Mouse (Mus musculus): ENCODE data around the gene Frat2. TPM values are rescaled to one million over a fixed set of nuclear protein-coding genes. Genes with fewer than 3 reads are reported as not detected.
A peak's percentile ranks its signal among the peaks of the same experiment; 100 is the strongest.
"Not testable (repeated sequence)": the region's sequence is repeated elsewhere in the genome, so short reads cannot be mapped to it uniquely, and the experiment has no call there.

Frat2 gene
- polyA plus RNA-seq, 1 experiment, result 0.79 TPM

DNA sequence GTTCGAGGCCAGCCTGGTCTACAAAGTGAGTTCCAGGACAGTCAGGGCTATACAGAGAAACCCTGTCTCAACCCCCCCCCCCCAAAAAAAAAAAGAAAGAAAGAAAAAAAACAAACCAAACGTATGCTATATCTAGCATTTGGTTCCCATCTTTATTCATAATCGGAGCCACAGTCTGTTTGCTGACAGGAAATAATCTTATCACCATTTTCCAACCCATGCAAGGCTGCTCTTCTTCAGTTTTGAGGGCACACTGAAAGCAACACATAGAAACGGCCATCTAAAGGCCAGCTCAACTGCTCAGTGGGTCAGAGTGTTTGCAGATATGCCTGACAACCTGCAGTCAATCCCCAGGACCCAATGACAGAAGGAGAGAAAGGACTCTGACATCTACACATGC, 4.5 kb upstream of the Frat2 start:
- H3K36me3 ChIP-seq (ENCODE audit: control insufficient read depth, insufficient read depth), result no peaks in the 10 kb centered on the region
- H3K4me3 ChIP-seq, result no peak overlapping the region
- H3ac ChIP-seq (ENCODE audit: control insufficient read depth, insufficient read length), result no peak overlapping the region
- peaks cover 3% of the 10 kb centered on the region for H3K27me3 ChIP-seq (ENCODE audit: control insufficient read depth, insufficient read depth, insufficient read length)
- no peaks in the 10 kb centered on the region for H3K79me2 ChIP-seq (ENCODE audit: control insufficient read depth, insufficient read depth)
- TF ChIP-seq MYOG (IDR thresholded peaks at IDR 0.05; ENCODE audit: control insufficient read depth in 1 of 3, insufficient read depth in 1 of 3, insufficient read length in 2 of 3, low read depth in 2 of 3), result no peak
- TF ChIP-seq TCF12 (IDR thresholded peaks at IDR 0.05; ENCODE audit: insufficient read depth, poor library complexity, severe bottlenecking), result no peak
- no peak for TF ChIP-seq TCF3 (IDR thresholded peaks at IDR 0.05; ENCODE audit: insufficient read length, low read depth)
- no peak for TF ChIP-seq USF1 (IDR thresholded peaks at IDR 0.05; ENCODE audit: low read depth)
- TF ChIP-seq MYOD1 (IDR thresholded peaks at IDR 0.05; ENCODE audit: control insufficient read depth in 1 of 3, insufficient read length in 2 of 3, low read depth in 2 of 3), result no peak
- TF ChIP-seq POLR2A (IDR thresholded peaks at IDR 0.05; ENCODE audit: insufficient read length, low read depth), result no peak
- TF ChIP-seq E2F4 (IDR thresholded peaks at IDR 0.05; ENCODE audit: insufficient read depth), result no peak
- no peak for TF ChIP-seq CEBPB (IDR thresholded peaks at IDR 0.05; ENCODE audit: insufficient read depth, poor library complexity, severe bottlenecking)
- no peak for TF ChIP-seq SRF (IDR thresholded peaks at IDR 0.05; ENCODE audit: control insufficient read depth, insufficient read length, low read depth)
- no peak for TF ChIP-seq REST (IDR thresholded peaks at IDR 0.05; ENCODE audit: insufficient read depth, insufficient read length)
- no peak for TF ChIP-seq MAX (IDR thresholded peaks at IDR 0.05; ENCODE audit: low read depth)
- TF ChIP-seq POLR2AphosphoS2 (IDR thresholded peaks at IDR 0.05; ENCODE audit: insufficient read length, low read depth), result no peak
- H3K4me2 ChIP-seq (ENCODE audit: low read depth), result no peak overlapping the region

DNA sequence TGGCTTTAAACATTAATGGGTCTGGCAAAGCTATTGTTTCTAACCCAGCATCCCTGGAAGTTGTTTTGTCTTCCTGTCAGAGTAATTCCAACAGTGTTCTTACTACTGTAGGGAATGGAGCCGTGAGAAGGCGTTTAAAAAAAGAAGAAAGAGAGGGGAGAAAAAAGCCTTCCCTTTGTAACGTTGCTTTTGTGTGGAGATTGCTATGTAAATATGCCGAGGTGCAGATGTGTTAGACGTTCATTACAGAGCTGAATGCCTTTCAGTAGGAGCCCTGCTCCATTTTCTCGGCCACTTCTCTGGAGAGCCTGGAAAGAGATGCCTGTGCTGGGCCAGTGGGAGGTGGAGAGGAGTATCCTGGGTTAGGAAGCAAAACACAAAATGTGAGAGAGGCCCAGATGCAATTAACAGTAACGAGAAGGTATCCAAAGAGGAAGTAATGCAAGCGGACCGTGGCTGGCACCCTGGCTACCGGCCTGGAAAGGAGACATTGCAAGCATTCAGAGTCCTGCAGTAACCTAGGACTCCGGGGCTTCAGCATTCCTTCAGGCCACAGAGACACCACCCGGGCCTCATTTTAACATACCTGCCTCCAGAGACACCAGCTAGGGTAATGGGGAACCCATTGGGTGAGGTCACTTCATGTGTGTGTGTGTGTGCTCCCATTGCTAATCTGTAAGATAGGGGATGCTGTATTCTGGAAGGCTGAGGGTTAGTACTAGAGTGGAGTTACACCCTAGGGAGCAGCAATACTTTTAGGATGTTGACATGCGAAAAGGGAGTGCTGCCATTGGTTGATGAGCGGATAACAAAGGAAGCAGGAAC, 3.0 kb upstream of the Frat2 start:
- Histone ChIP-seq H3K4me3 (no peak overlapping the region), H3K4me2 (ENCODE audit: low read depth) (no peak overlapping the region), H3ac (ENCODE audit: control insufficient read depth, insufficient read length) (no peak overlapping the region), H3K27me3 (ENCODE audit: control insufficient read depth, insufficient read depth, insufficient read length) (peaks cover 17% of the 10 kb centered on the region), H3K79me2 (ENCODE audit: control insufficient read depth, insufficient read depth) (no peaks in the 10 kb centered on the region), H3K36me3 (ENCODE audit: control insufficient read depth, insufficient read depth) (no peaks in the 10 kb centered on the region)
- TF ChIP-seq MYOD1 (IDR thresholded peaks at IDR 0.05; ENCODE audit: control insufficient read depth in 1 of 3, insufficient read length in 2 of 3, low read depth in 2 of 3), result no peak
- no peak for TF ChIP-seq TCF3 (IDR thresholded peaks at IDR 0.05; ENCODE audit: insufficient read length, low read depth)
- no peak for TF ChIP-seq SRF (IDR thresholded peaks at IDR 0.05; ENCODE audit: control insufficient read depth, insufficient read length, low read depth)
- no peak for TF ChIP-seq CEBPB (IDR thresholded peaks at IDR 0.05; ENCODE audit: insufficient read depth, poor library complexity, severe bottlenecking)
- no peak for TF ChIP-seq MYOG (IDR thresholded peaks at IDR 0.05; ENCODE audit: control insufficient read depth in 1 of 3, insufficient read depth in 1 of 3, insufficient read length in 2 of 3, low read depth in 2 of 3)
- no peak for TF ChIP-seq USF1 (IDR thresholded peaks at IDR 0.05; ENCODE audit: low read depth)
- TF ChIP-seq MAX (IDR thresholded peaks at IDR 0.05; ENCODE audit: low read depth), result no peak
- no peak for TF ChIP-seq POLR2AphosphoS2 (IDR thresholded peaks at IDR 0.05; ENCODE audit: insufficient read length, low read depth)
- TF ChIP-seq TCF12 (IDR thresholded peaks at IDR 0.05; ENCODE audit: insufficient read depth, poor library complexity, severe bottlenecking), result no peak
- no peak for TF ChIP-seq POLR2A (IDR thresholded peaks at IDR 0.05; ENCODE audit: insufficient read length, low read depth)

DNA sequence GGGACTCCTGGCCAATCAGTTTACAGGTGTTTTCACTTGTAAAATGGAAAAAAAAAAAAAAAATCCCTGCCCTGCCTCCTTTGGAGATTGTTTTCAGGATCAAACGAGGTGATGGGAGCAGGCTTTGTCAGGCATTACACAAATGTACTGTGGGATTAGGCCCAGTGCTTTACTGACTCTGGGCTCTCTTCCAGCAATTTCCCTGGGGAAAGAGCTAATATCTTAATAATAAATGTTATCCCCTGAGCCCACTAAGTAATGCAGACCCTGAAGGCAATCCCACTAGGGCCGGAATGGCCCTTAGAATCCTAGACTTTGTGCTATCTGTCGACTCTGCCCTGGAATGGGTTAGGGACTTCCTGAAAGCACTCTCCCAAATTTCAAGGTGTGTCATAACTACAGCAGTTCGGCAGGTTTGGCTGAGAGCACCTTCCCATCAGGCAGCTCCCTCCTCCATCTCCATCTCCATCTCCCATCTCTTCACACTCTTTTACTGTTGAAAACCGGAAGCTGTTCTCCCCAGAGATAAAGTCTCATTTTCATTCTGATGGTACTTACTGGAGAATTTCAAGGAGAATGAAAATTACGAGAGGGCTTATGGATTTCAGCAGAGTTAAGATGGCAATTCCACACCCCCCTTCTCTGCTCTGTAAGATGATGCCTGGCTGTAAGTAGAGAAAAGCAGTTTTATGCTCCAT, 2.2 kb upstream of the Frat2 start:
- Histone ChIP-seq H3K27me3 (ENCODE audit: control insufficient read depth, insufficient read depth, insufficient read length) (peaks cover 17% of the 10 kb centered on the region), H3K4me2 (ENCODE audit: low read depth) (no peak overlapping the region), H3K79me2 (ENCODE audit: control insufficient read depth, insufficient read depth) (no peaks in the 10 kb centered on the region), H3K36me3 (ENCODE audit: control insufficient read depth, insufficient read depth) (no peaks in the 10 kb centered on the region), H3ac (ENCODE audit: control insufficient read depth, insufficient read length) (no peak overlapping the region), H3K4me3 (no peak overlapping the region)
- no peak for TF ChIP-seq E2F4 (IDR thresholded peaks at IDR 0.05; ENCODE audit: insufficient read depth)
- TF ChIP-seq REST (IDR thresholded peaks at IDR 0.05; ENCODE audit: insufficient read depth, insufficient read length), result no peak
- no peak for TF ChIP-seq MYOG (IDR thresholded peaks at IDR 0.05; ENCODE audit: control insufficient read depth in 1 of 3, insufficient read depth in 1 of 3, insufficient read length in 2 of 3, low read depth in 2 of 3)
- no peak for TF ChIP-seq USF1 (IDR thresholded peaks at IDR 0.05; ENCODE audit: low read depth)
- no peak for TF ChIP-seq POLR2A (IDR thresholded peaks at IDR 0.05; ENCODE audit: insufficient read length, low read depth)
- no peak for TF ChIP-seq MAX (IDR thresholded peaks at IDR 0.05; ENCODE audit: low read depth)
- TF ChIP-seq MYOD1 (IDR thresholded peaks at IDR 0.05; ENCODE audit: control insufficient read depth in 1 of 3, insufficient read length in 2 of 3, low read depth in 2 of 3), result no peak
- TF ChIP-seq SRF (IDR thresholded peaks at IDR 0.05; ENCODE audit: control insufficient read depth, insufficient read length, low read depth), result no peak
- no peak for TF ChIP-seq TCF12 (IDR thresholded peaks at IDR 0.05; ENCODE audit: insufficient read depth, poor library complexity, severe bottlenecking)
- no peak for TF ChIP-seq TCF3 (IDR thresholded peaks at IDR 0.05; ENCODE audit: insufficient read length, low read depth)
- no peak for TF ChIP-seq POLR2AphosphoS2 (IDR thresholded peaks at IDR 0.05; ENCODE audit: insufficient read length, low read depth)
- no peak for TF ChIP-seq CEBPB (IDR thresholded peaks at IDR 0.05; ENCODE audit: insufficient read depth, poor library complexity, severe bottlenecking)

DNA sequence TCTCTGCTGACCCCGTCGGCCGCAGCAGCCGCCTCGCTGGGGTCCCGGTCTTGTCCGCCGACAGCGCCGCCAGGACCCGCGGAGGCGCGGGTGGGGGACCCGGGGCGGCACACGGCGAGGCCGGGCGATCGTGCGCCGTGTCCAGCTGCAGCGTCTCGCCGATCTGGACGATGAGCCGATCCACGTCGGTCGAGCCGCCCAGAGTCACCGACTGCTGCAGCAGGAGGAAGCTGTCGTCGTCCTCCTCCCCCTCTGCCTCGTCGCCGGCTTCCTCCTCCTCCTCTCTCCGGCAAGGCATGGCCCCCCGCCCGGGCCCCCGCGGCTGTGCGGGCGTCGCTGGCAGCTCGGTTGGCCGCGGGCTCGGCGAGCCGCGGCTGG, 329 bp downstream of the Frat2 start:
- not testable (repeated sequence) for H3K79me2 ChIP-seq (ENCODE audit: control insufficient read depth, insufficient read depth); H3K36me3 ChIP-seq (ENCODE audit: control insufficient read depth, insufficient read depth)
- Histone ChIP-seq H3ac (ENCODE audit: control insufficient read depth, insufficient read length) (peak overlapping the region; percentile 44), H3K4me2 (ENCODE audit: low read depth) (peak overlapping the region; percentile 87), H3K27me3 (ENCODE audit: control insufficient read depth, insufficient read depth, insufficient read length) (peaks cover 26% of the 10 kb centered on the region), H3K4me3 (peak overlapping the region; percentile 36)

All from myocyte (in vitro differentiated cells).